Mouse (Mus musculus) adrenal gland, postnatal 10 days (tissue): ENCODE data around the gene Gpr162. TPM values are rescaled to one million over a fixed set of nuclear protein-coding genes. Genes with fewer than 3 reads are reported as not detected.

ENCODE experiments used
- DNase-seq: peaks from one replicate; pipeline ENCODE4 v3.0.0; 2021; ENCODE audit warnings: mixed read lengths
- total RNA-seq, 2 experiments: library from RNA; stranded (reverse); gene quantifications; 2 replicates each; pipeline ENCODE4 v1.2.3; 2021

Gpr162 gene
- total RNA-seq, 2 experiments from 2014 or later, result 3.5 to 5.2 TPM

DNA sequence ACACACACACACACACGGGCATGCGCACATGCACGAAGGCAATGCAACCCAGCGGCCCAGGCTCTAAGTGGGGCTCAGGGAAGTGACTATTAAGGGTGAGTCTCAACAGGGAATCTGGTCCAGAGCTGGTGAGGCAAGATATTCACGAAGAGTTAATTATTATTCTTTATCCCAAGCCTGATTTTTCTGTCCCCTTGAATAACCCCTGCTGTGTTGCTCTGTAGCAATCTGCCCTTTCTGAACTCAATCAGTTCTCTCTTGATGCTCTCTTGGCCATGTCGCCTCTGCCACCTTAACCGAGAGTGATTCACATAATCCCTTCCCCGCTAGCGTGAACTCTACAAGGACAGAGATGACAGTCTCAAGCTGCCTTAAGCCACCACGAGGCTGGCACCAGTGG is 19.6 kb upstream of the Gpr162 start:
- DNase-seq, result no peak

DNA sequence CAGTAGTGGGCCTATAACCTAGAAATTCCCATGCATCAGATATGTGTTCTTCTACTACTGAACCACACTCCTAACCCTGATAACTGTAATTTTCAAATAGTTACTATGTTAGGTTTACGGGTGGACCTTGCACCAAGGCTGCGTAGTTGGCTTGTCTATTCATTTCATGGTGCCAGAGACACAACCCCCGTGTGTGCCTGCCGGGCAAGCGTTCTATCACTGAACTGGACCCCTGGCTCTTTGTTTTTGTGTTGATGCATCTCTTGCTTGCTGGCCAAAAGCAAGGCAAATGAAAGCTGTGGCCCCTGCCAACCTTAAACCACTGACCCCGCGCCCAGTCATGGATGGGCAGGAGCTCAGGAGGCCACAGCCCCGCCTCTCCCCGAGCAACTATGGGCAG is 18.0 kb upstream of the Gpr162 start:
- DNase-seq, result no peak

DNA sequence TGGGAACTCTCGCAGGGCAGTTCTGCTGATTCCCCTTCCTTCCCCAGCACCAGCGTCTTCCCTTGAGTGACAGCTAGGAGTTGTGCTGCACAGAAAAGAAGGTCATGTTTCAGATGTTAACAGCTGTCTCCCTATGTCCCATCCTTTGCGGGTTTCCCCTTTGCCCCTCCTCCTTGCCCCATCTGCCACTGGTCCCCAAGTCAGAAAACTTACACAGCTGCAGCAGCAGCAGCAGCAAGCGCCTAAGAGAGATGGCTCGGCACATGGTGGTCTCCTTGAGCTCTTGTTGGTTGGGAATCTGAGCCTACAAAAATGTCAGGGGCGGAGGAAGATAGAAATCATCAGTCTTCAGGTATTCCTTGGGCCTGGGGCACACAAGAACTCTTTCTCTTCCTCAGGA is 15.6 kb upstream of the Gpr162 start:
- DNase-seq, result no peak

DNA sequence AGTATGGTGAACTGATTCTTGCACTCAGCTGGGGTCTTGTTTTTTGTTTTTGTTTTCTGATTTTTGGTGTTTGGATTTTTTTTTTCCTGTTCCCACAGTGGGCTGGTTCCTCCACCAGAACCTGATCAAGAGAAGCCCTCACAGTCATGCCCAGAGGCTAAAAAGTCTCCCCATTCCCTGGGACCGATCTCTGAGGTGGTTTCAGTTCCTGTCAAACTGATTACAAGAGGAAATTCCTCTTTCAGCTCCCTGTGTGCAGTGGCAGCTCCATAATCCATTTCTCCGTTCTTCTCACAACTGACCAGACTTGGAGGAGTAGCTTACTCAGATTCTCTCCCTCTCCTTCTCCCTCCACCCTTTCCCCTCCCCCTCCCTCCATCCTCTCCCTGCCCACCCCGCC is 10.6 kb upstream of the Gpr162 start:
- no peak for DNase-seq

DNA sequence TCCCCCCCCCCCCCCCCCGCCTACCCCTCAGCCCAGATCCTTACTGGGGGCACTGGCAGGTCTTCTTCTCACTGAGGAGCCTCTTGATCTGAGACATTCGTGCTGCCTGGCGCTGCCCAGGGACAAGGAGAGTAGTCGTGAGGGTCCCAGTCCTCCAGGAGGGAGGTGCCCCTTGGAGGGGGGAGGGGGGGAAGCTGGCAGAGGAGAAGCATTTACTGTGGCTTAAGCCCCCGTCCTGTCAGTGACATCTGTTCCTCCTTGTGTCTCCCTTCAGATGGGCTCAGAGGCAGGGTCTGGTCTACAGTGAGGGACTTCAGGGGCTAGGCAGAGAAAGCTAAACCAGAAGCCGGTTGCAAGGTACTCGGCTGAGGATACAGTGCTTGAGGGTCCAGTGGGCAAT is 2.8 kb upstream of the Gpr162 start:
- DNase-seq, result no peak

DNA sequence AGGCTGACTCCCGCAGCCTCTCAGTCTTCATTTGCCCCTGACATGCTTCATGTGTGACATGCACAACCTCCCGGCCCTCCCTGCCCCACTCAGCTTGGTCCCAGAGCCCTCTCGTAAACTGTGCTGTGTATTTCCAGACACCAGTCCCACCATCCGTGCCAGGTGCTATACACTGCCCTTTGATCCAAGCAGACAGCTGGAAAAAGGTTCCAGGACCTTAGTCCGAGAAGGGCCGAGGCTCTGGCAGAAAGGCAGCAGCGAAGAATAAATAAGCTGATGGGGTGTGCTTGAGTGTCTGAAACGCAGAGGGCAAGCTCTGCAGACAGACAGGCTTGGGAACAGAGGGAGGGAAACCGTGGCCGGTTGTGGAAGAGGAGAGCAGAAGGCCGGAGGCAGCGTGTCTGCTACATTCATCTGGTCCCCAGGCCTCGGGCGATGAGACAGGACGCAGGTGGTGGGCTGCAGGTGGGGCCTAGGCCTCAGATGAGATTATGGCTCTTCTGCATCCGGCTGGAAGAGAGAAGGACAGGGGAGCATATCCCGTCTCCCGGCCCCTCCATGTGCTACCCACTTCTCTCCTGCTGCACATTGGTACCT is 2.1 kb upstream of the Gpr162 start:
- no peak for DNase-seq

DNA sequence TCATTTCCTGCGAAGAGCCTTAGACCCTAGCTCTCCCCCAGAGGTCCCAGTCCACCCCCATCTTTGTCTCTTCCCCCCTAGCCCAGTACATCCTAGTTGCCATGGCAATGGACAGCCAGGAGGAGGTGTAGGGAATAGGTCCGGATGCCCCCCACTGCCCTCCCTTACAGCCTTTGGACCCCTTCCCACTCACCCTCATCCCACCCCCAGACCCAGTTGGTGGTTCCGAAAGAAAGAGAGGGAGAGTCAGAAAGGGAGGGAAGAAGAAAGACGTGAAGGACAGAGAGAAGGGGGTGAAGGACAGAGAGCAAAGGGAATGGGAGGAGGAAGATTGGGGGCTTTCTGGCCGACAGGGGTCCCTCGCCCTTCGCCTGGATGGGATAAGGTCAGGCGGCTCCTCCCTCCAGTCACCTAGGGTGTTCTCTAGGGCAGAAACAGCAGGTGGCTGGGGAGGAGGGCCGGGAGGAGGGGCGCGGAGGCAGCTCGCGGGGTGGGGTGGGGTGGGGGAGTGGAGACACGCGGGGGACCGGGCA is 592 bp downstream of the Gpr162 start:
- no peak for DNase-seq

DNA sequence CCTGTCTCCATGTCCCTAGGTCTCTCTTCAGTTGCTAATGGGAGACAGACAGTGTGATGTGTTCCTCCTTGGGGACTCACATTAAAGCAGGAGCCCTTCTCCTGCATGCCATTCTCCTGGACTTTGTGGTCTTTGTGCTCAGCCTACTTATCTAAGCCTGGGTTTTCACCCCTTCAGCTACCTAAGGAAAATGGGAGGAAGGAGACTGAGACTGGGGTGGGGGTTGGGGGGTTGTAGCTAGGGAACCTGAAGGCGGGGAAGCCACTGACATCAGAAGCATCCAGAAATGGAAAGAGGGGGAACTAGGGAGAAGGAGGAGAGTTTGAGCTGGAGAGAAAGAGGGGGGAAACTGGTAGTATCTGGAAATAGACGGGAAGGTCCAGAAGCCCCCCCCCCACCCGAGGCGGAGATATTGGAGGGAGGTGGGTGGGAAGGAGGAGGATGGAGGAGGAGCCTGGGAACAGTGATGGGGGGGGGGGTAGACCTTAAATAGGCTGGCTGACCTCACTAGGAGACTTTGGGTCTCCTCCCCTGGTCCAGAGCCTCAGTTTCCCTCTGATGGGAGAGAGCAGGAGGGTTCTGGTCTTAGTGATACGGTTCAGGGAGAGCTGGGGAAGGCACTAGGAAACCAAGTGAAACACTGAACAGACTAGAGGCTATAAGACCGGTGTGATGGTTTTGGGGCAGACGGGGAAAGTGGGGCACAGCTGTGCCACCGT is 1.2 kb downstream of the Gpr162 start:
- no peak for DNase-seq

DNA sequence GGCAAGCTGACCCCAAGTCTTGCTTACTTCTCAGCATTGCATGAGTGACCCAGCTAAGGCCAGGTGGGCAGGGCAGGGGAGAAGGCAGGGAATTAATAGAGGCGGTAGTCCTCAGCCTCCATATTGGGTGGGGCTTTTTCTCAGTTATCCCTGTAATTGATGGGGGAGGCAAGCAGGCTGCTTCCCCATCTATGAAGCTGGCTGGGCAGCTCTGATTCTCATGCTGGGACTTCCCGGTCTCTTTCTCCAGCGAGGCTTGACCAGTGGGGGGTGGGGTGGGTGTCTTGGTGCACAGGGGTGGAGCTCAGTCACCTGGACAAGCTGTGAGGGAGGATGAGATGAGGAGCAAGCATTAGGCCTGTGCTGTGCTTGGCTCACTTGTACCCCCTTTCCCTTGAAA is 2.0 kb downstream of the Gpr162 start:
- DNase-seq, result no peak

DNA sequence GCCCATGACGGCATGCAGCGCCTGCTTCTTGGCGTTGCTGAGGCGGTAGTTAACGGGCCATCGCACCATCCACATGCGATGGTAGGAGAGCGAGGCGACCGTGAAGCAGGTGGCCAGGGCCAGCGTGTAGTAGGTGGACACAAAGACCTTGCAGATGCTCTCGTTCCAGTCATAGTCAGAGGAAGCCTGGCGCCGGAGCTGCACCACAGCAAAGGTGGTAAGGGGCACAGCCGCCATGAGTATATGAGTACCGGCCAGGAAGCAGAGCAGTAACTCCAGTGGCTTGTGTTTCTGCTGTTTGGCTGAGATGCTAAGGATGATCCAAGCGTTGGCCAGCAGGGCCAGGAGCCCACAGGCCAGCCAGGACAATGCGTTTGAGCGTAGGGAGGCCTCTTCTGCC is 2.5 kb downstream of the Gpr162 start:
- no peak for DNase-seq

DNA sequence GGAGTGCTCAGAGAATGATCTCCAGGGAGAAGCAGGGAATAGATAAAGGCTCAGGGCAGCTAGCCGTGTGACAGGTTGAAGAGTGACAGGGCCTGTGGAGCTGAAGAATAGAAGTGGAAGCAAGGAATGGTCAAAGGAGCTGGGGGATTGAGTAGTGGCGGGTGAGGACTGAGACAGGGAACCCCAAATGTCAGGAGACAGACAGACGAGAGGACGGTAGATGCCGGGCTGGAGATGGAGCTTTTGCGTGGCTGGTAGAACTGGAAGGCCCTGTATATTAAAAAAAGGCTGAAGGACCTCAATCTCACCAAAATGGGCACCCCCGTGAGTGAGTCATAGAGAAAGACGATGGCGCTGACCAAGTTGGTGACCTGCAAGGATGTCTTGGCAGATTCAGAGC is 3.3 kb downstream of the Gpr162 start:
- DNase-seq, result no peak

DNA sequence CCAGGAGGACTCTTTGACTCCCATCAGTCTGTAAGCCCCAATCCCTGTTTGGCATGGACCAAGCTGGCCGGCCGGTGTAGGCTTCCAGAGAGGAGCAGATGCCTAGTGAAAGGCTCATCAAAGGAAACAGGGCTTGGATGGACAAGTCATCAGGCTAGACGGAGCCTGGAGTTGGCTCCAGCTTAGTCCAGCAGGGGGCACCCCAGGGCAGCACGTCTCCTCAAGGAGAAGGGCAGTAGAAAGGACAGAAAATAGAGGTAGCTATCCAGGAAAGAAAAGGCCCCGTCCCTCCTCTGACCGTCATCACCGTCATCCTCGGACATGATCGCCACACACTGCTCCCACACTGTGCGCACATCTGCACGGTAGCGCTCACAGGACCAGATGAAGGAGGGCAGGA is 4.1 kb downstream of the Gpr162 start:
- peak; percentile 95 for DNase-seq

DNA sequence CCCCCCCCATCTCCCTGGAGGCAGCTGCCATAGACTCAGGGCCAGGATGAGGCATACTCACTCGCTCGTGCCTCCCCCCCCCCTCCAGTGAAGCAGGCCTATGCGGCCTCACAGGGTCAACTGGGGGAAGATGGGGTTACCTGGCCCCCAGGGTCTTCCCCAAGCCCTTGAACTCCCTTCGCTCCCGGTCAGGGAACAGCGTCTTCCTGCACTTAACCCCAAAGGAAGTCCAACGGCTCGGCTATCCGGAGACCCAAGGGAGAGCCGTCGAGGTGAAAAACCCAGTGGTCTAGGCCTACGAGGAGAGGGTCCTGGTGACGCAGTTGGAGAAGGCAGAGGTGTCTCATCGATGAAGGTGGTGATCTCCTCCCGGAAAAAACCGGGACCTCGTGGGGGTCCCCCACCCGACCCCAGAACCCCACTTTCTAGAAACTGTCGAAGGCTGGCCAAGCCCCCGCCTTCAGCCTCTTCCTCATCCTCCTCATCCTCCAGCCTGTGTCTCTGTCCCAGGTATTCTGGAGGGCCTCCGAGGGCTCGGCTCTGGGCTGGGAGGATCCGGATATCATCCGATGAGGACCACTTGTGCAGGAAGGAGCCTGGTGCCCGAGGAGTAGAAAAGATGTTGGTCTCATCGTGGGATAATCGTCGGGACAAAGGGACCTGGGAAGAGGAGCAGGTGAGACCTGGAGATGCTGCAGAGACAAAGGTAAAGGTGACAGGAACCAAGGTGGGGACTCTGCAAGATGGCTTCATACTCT is 5.0 kb downstream of the Gpr162 start:
- DNase-seq, result no peak

DNA sequence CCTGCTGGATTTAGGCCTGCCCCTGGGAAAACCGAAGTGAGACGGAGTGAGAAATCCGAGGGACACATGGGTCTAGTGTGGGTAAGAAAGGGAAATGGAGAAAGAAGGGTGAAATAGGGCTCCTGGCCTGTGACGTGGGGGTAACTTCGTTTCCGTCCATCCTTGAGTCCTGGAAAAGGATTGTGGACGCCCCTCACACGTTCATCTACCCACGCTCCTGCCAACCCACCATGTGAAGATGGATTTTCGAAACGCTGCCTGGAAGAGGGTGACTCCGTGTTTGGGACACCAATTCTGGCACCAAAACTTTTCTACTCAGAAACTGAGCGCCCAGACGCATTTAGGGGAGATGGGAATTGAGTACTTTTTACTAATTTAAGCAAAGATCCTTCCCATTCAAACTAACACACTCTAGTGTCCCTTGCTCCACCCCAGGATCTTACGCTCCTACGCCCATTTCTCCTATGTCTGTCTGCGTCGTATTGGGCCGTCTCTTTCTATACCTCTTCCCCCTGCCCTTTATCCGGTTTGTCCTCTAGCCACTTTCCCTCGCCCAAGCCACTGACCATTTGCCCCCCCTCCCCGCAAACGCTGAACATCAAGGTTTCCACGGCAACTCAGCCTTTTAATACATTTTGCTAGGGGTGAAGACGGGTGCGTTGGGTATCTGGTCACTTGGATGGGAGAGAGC is 5.8 kb downstream of the Gpr162 start:
- DNase-seq, result no peak

DNA sequence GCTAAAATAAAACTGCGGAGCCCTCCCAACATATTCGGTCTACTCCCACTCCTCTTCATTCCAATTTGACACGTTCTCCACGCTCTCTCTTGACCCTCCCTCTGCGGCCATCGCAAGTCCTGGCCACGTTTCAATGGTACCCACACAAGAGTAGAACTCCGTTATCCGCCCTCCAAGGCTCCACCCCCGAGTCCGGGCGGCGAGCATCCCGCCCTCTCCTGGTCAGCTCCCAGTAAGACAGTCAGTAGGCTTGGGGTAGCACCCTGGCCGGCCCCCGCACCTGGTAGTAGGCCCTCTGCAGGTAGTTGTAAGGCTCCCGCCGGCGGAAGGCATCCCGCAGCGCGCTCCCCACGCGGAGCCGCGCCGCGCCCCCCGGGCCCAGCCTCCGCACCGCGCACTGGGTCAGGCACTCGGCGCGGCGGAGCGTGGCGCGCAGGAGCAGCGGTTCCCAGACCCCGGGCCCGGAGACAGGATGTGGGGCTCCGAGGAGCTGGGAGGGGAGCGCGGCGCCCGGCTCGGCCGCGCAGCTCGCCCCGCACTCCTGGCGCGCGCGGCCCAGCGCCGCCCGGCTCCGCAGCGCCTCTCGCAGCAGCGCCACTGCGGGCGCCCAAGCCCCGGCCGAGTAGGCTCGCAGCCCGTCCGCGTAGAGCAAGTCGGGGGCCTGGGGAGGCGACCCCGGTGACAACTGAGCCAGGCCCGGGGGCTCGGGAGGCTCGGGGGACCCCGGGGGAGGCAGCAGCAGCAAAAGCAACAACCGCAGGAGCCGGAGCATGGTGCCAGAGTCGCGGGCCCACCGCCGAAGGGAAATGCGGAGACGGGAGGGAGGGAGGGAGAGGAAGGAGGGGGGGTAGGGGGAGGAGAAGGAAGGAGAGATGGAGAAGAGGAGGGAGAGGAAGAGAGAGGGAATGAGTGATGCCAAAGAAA is 6.6 kb downstream of the Gpr162 start, which contains the start of gene P3h3:
Gene P3h3 (minus strand): TSS at position 837 of the 924 bp plus-strand sequence.
- peak; percentile 87 for DNase-seq

DNA sequence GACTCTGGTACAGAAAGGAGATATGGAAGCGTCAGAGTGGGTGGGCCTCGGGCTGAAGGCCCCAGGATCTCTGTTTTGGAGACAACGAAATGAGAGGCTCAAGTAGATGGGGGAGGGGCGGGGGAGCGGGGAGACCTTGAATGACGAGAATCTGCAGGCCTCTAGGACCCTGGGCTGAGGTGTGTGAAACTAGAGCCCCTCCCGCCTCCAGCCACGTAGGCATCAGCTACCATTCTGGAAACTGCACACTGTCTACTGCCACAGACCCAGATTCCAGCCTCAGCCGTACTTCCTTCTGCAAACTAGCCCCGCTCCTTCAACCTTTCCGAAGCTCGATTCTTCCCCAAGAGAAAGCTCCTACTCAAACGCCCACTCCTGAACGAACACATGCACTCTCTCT is 7.5 kb downstream of the Gpr162 start:
- no peak for DNase-seq

DNA sequence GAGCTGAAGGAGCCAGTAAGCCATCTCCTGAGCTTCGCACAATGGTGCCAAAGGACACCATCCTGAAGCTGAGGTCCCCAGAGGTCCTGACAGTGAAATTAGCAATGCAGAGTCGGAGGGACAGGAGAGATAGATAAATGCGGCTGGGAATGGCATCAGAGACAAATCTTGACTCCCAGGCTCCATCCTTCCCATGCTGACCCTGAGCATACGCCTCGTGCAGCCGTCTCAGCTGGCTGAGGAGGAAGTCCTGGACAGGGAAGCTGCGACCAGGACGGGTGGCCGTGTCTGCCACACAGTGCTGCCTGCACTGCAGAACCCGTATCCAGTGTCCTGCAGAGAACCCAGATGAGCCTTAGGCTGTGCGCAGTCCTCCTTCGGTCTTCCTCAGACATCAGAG is 9.1 kb downstream of the Gpr162 start:
- no peak for DNase-seq

DNA sequence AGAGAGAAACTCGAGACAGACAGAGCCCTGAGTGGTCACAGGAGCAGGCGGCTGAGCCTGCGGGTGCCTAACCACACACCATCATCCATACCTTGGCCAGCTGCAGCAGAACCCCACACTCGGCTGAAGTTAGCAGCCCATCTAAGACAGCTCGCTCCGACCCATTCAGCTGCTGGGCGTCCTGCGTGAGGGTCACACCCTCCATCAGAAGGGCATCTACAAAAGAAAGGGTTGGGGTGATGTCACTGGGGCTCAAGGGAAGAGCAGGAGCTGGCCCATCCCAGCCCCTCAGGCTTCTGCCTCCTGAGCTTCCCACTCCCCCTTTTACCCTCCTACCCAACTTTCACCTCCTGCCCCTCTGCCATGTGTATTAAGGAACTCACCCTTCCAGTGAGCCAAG is 13.2 kb downstream of the Gpr162 start:
- no peak for DNase-seq

DNA sequence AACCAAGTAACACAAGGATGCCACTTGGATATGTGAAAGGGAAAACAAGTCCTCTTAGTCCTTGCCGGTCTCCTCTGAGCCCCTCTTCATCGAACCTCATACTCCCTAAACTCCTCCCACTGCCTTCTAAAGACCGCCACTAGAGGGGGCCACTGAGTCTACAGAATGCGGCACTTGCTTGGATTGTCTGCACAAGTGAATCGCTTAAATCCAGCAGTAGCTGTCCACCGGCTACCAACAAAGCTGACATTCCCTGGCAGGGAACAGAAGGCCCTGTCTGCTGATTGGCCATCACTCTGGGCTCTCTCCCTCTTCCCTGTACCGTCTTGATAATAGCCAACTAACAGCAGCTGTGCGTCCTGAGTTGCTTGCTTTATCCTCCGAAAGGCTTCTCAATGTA is 16.5 kb downstream of the Gpr162 start:
- peak; percentile 95 for DNase-seq

DNA sequence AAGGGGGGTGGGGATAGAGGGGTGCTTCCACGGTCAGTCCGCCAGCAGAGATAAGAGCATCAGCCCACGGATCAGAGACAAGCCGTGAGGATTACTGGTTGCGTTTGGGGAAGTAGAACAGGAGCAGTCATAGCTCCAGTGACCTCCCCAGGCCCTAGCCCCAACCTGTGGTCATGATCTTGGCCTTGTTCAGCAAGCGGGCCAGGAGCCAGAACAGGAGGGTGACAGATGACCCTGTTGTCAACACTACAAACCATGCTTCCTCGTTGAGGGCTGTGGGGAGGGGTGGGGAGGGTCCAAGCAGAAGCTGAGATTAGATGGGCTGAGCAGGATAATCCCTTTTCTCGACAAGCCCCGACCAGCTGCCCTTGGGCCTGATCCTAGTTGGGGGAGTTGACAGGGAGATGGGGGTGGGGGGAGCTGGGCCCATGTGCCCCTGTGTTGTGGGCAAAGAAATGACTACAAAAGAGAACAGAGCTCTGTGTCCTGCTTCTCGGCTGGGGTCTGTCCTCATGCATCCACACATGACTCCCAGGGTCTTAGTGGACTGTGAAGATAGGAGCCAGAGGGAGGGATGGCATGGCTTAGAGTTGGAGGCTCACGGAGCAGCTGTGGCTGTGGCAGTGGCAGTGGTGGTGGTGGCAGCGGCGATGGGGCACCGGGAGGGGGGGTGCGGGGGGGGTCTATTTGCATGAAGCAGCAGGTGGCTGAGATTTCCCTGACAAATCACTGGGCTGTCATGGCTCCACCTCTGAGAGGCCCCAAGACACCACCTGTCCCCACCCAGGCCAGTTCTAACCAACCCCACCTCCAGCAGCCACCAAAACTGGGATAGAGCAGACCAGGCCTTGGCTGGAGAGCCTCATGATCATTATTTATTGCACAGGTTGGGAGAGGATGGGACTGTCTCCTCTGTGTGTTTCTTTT is 23.3 kb downstream of the Gpr162 start, which contains the start of gene Gnb3:
Gene Gnb3 (minus strand): TSS at position 35 of the 927 bp plus-strand sequence.
- no peak for DNase-seq
